Mouse (Mus musculus): ENCODE results near the gene Pabpc6. TPM values are rescaled to one million over a fixed set of nuclear protein-coding genes. Genes with fewer than 3 reads are reported as not detected.

Gene Pabpc6
- polyA plus RNA-seq, 1 experiment: 0.31 TPM

DNA sequence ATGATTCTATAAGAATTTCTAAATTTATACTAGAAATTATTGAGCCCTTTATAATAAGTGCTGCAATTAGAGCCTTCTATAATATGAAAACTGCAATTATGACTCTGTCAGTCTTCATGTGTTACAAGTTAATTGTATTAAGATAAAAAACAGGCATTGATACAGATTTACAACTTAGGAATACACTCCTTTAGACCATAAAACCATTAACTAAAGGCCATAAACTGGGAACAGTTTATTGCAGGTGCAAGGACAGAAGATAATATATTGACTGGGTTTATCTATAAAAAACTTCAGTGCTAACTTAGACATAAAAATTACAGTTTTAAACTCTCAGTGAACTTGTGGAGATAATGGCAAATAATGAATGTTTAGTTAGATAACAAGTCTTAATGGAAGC lies 42.5 kb downstream of the Pabpc6 start:
- TF ChIP-seq CTCF (IDR thresholded peaks at IDR 0.05; ENCODE audit: low read depth, low read length) (no peak), EP300 (IDR thresholded peaks at IDR 0.05; ENCODE audit: insufficient read depth, low read depth, low read length) (no peak), POLR2A (IDR thresholded peaks at IDR 0.05; ENCODE audit: insufficient read depth, low read length) (no peak)
- Histone ChIP-seq H3K4me1 (ENCODE audit: control insufficient read depth, insufficient read depth, low read length) (no peaks in the 10 kb centered on the region), H3K9me3 (replicated peaks; ENCODE audit: control insufficient read depth, insufficient read depth, low read length, poor library complexity, severe bottlenecking) (no peaks in the 10 kb centered on the region), H3K36me3 (ENCODE audit: control insufficient read depth, insufficient read depth, low read length, poor library complexity, severe bottlenecking) (no peaks in the 10 kb centered on the region), H3K27me3 (ENCODE audit: control insufficient read depth, insufficient read depth, low read length, poor library complexity, severe bottlenecking) (no peaks in the 10 kb centered on the region), H3K4me3 (ENCODE audit: low read depth, low read length) (no peak overlapping the region), H3K27ac (ENCODE audit: insufficient read depth, low read length) (no peak overlapping the region), H3K9ac (ENCODE audit: low read depth, poor library complexity, severe bottlenecking) (no peak overlapping the region)

Other genes starting within 250 kb of the Pabpc6 start
- gene Gm17728, start 247.7 kb downstream of the Pabpc6 start, polyA plus RNA-seq (2011; ENCODE audit: insufficient read depth, insufficient read length, low read depth, missing spikeins): not detected in 2 replicates

All from ES-Bruce4 (cell line).